Mouse (Mus musculus) cortical plate, adult 2 months (tissue): ENCODE results near the gene Dusp10. TPM values are rescaled to one million over a fixed set of nuclear protein-coding genes. Genes with fewer than 3 reads are reported as not detected.

Source experiments
- H3K27ac ChIP-seq: fragments of 200-500 bp; 2 replicates; pipeline ENCODE4 v1.5.1; 2012; ENCODE audit warnings: low read length, control low read depth, inconsistent platforms; ENCODE audit not compliant: insufficient read depth
- H3K4me1 ChIP-seq: fragments of 200-500 bp; 2 replicates; pipeline ENCODE4 v1.6.1; 2011; ENCODE audit warnings: low read length; ENCODE audit not compliant: control insufficient read depth, insufficient read depth
- H3K4me3 ChIP-seq: fragments of 200-500 bp; 2 replicates; pipeline ENCODE4 v1.5.1; 2011; ENCODE audit warnings: mild to moderate bottlenecking, low read length, control low read depth; ENCODE audit not compliant: insufficient read depth
- CTCF ChIP-seq: fragments of 200-500 bp; IDR thresholded peaks from 2 replicates; pipeline ENCODE4 v1.5.1; 2011; ENCODE audit warnings: mild to moderate bottlenecking, control low read depth, low read length; ENCODE audit not compliant: insufficient read depth; ENCODE audit errors: extremely low read depth
- POLR2A ChIP-seq: fragments of 200-500 bp; IDR thresholded peaks from 2 replicates; pipeline ENCODE4 v1.6.1; 2011; ENCODE audit warnings: mild to moderate bottlenecking, low read length, control low read depth; ENCODE audit not compliant: insufficient read depth; ENCODE audit errors: extremely low read depth
- polyA plus RNA-seq: library from polyadenylated mRNA; depleted of rRNA; stranded (reverse); fragments of >200 nt; gene quantifications from 2 replicates; pipeline ENCODE4 v1.2.3, GENCODE M21; 2012

Gene Dusp10
- polyA plus RNA-seq, 1 experiment, result 8.9 TPM

GRCm38 (mm10) chr1:184065589-184066361, 52.7 kb downstream of the Dusp10 start:
- Histone ChIP-seq H3K4me3 (no peak overlapping the region), H3K27ac (peak overlapping the region; percentile 17; the same call in 1 of the 2 replicates), H3K4me1 (no peaks in the 10 kb centered on the region; the same call in 1 of the 2 replicates)
- TF ChIP-seq CTCF, result no peak
- TF ChIP-seq POLR2A, result no peak

DNA sequence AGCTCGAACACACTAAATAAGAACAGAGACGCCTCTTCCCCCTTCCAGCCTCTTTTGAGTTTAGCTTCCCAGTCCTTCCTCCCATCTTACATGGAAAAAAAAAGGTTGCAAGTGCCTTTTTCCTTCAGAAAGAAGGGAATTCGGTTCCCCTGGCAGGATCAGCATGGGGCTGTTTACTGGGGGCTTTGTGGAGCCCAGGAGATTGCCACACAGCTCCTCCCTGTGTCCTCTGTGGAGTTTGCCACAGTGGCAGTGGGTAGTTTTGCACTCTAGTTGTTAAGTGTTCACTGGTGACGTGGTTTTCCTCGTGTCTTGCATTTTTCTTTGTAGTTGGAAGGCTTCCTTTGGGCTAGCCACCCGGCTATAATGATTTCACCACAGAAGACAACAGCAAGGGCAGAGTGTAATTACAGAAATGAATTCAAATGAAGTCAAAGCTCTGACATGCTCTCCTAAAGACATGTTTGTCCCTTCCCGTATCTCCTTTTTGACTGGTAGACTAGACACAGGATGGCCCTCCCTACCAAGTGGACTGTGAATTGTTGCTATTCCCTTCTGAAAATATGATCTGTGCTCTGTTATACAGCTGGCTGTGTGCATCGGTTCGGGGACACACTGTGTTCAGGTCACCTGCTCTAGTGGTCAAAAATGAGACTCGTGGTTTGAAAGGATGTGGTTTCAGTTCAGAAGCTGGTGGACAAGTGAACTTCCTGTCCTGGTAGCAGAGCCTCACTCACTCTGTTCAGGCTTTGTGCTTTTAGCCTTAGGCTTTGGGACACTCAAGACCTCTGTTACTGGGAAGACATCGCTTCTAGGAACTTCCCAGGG, 53.6 kb downstream of the Dusp10 start:
- H3K4me3 ChIP-seq, result no peak overlapping the region
- no peak for TF ChIP-seq POLR2A
- TF ChIP-seq CTCF, result no peak
- no peaks in the 10 kb centered on the region; the same call in 1 of the 2 replicates for H3K4me1 ChIP-seq
- peak overlapping the region; percentile 1; the same call in 1 of the 2 replicates for H3K27ac ChIP-seq

DNA sequence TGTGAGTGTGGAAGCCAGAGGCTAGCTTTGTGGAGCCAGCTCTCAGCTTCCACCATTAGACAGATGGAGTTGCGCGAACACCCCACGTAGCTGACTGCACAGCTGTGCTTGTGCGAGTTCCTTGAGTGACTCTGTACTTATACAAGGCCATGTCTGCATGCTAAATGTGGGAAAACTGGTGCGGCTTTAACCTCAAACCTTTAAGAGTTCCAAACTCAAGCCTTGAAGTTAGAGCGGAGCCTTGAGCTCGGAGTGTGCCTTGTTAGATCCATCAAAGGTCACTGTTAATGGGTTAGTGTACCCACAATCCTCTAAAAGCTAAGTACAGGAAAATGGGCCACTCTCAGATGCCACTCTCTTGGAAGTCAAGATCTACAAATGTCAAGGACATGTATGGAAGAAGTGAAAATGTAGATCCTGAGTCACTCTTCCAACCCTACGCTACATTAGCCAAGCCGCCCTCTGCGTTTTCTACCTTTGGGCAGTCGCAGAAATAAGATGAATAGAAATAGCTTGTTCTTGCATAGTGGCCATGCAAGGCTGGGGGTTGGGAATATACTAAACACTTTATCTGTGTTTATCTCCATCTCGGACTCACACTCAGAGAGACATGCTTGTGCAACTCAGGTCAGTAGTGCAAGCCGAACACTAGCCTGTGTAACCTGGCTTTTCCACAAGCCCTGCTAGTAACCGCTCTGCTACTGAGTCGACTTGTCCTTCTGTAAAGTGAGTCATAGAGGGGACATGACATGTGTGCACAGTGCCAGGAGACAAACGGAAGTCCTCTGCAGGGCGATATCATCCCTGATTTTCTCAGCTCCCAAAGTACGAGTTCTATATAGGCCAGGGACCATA, 54.8 kb downstream of the Dusp10 start:
- TF ChIP-seq POLR2A (no peak), CTCF (no peak)
- Histone ChIP-seq H3K4me1 (no peaks in the 10 kb centered on the region; the same call in 1 of the 2 replicates), H3K4me3 (no peak overlapping the region), H3K27ac (no peak overlapping the region)

DNA sequence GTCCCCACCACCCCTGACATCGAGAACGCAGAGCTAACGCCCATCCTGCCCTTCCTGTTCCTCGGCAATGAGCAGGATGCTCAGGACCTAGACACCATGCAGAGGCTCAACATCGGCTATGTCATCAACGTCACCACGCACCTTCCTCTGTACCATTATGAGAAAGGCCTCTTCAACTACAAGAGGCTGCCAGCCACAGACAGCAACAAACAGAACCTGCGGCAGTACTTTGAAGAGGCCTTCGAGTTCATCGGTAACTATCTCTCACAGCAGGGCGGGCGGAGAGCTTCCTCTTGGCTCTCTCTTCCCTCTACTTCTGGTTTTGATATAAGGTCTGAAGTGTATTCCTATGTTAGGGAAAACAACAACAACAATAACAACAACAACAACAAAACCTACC, 55.9 kb downstream of the Dusp10 start:
- no peak overlapping the region for H3K27ac ChIP-seq
- TF ChIP-seq CTCF (no peak), POLR2A (no peak)
- no peaks in the 10 kb centered on the region; the same call in 1 of the 2 replicates for H3K4me1 ChIP-seq
- H3K4me3 ChIP-seq, result no peak overlapping the region

- no peak for TF ChIP-seq POLR2A
- no peaks in the 10 kb centered on the region for H3K4me1 ChIP-seq
- H3K27ac ChIP-seq, result no peak overlapping the region
- H3K4me3 ChIP-seq, result no peak overlapping the region
These were observed 63.0 kb downstream of the Dusp10 start for GRCm38 (mm10) chr1:184076065-184076464.

DNA sequence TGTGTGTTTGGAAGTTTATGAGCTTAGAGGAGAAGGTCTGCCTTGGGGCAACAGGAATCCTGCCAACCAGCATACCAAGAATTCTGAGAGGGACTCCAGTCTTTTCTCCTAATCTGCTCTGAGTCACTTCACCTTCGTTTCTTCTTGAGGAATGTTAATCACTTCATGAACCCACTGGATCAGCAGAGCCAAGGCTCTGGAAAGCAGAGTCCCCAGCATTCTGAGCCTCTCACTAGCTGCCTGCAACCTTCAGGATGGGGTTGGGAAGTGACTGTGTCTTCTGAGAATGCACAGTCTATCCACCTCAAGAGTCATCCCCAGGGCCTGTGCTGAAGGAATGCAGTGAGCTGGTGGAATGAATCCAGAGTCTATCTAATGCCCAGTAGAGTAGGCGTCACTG, 63.7 kb downstream of the Dusp10 start:
- TF ChIP-seq CTCF, result no peak
- no peak for TF ChIP-seq POLR2A
- no peaks in the 10 kb centered on the region for H3K4me1 ChIP-seq
- H3K4me3 ChIP-seq, result no peak overlapping the region
- H3K27ac ChIP-seq, result no peak overlapping the region

DNA sequence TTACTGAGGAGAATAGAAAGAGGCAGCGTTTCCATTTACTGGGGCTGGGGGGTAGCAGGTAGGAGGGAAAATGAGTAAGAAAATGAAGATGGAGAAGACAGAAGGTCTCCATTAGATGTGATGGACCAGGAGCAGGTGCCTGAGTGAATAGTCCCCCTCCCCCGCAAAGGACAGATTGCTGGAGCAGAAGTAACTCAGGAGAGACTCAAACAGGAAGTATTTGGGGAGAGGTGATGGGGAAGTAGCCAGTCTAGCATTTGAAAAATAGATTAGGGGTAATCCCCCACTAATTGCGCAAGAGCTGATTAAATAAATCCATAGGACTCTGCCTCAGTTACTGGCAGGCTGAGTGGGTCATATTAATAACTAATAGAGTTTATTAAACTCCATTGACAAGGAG, 66.2 kb downstream of the Dusp10 start:
- Histone ChIP-seq H3K27ac (no peak overlapping the region), H3K4me3 (no peak overlapping the region), H3K4me1 (no peaks in the 10 kb centered on the region)
- TF ChIP-seq CTCF (no peak), POLR2A (no peak)

GRCm38 (mm10) chr1:184082661-184083060, 69.6 kb downstream of the Dusp10 start:
- Histone ChIP-seq H3K4me3 (no peak overlapping the region), H3K4me1 (no peaks in the 10 kb centered on the region), H3K27ac (no peak overlapping the region)
- no peak for TF ChIP-seq POLR2A
- no peak for TF ChIP-seq CTCF

DNA sequence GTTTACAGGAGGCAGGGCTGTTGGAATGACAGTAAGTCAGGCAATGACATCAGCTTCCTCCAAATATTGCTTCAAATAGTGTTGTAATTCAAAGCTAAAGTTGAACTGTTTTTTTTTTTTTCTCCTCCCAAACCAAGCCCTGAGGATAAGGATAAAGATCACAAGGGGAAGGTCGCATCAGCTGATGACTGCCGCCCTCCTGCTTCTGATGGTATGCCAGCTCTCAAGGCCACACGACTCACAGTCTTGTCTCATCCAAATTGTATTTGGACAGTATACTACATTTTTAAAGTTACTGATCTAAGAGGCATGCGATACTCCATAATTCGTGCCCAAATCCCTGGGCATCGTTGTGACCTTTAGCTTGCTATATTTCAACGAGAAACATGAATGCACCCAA, 70.1 kb downstream of the Dusp10 start:
- Histone ChIP-seq H3K4me1 (no peaks in the 10 kb centered on the region), H3K27ac (no peak overlapping the region), H3K4me3 (no peak overlapping the region)
- no peak for TF ChIP-seq CTCF
- TF ChIP-seq POLR2A, result no peak
